Mouse (Mus musculus) brown adipose tissue, adult 24 weeks (tissue): Measurements from ENCODE around the gene Rnf8. TPM values are rescaled to one million over a fixed set of nuclear protein-coding genes. Genes with fewer than 3 reads are reported as not detected.
A peak's percentile ranks its signal among the peaks of the same experiment; 100 is the strongest.

Experiments
- H3K27ac ChIP-seq: fragments of 200-500 bp; replicated peaks from 2 replicates; pipeline ENCODE4 v1.5.1; 2012; ENCODE audit warnings: low read depth, mild to moderate bottlenecking, low read length
- H3K4me1 ChIP-seq: fragments of 200-500 bp; 2 replicates; pipeline ENCODE4 v1.6.1; 2012; ENCODE audit warnings: low read length, mixed read lengths; ENCODE audit not compliant: control insufficient read depth, insufficient read depth, insufficient read length
- H3K4me3 ChIP-seq: fragments of 200-500 bp; 2 replicates; pipeline ENCODE4 v1.5.1; 2012; ENCODE audit warnings: low read depth, mild to moderate bottlenecking, low read length, moderate library complexity; ENCODE audit not compliant: insufficient read depth
- polyA plus RNA-seq: library from polyadenylated mRNA; stranded (reverse); fragments of >200 nt; gene quantifications from 2 replicates; pipeline ENCODE4 v1.2.4, GENCODE M21; 2012; ENCODE audit not compliant: missing spikeins, insufficient read depth, insufficient read length

The Rnf8 gene
- polyA plus RNA-seq, 1 experiment: 11.7 TPM

DNA sequence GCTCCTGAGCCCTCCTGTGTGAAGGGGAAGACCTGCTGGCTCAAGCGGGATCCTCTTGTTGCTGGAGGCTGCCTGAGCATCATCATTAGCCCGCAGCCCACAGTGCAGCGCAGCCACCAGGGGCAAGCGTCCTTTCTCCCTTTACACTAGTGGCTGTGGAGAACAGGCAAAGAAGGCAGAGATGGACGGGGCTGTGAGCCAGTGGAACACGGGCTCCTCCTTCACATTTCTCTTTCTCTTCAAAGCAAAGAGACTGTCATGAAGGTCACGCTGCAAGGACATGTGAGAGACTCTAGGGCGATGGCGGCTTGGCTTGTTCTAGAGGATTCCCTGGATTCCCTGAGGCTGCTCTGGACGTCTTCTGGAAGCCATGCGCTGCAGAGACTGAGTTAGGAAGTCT is 26.4 kb downstream of the Rnf8 start:
- H3K4me1 ChIP-seq: 0 out of 2 replicates have a peak, but pooled peaks cover 3% of the 10 kb centered on the region
- no peak overlapping the region for H3K27ac ChIP-seq
- no peak overlapping the region for H3K4me3 ChIP-seq

DNA sequence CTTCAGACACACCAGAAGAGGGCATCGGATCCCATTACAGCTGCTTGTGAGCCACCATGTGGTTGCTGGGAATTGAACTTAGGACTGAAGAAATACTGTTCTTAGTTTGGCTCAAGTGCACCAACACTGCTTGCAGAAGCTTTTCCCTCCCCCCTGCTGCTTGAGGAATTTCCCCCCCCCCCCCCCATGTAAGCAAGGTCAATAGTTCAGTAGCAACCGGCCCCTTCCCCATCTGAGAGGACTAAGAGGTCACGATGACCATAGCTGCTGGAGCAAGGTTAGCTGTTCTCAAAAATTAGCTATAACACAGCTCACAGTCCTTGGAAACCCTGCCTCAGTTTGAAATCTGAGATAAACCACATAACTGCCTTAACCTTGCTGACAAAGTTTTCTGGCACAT is 27.6 kb downstream of the Rnf8 start:
- H3K4me3 ChIP-seq: no peak overlapping the region
- 0 out of 2 replicates have a peak, but pooled peaks cover 3% of the 10 kb centered on the region for H3K4me1 ChIP-seq
- H3K27ac ChIP-seq: no peak overlapping the region

DNA sequence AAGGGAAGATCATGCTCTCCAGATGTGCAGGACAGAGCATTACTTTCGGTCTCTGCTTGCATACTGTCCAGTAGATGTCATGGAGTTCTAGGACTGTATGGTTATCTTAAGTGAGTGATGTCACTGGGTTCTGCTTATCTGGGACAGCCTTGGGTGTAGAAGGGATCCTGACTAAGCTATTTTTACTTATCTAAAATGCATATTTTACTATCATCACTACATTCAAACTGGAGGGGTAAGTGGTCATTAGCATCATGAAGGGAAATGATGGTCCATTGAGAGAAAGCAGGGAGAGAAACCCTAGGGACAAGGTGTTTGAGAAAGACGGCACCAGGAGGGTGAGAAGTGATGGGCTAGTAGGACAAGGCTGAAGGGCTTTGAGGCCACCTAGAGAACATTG is 43.7 kb downstream of the Rnf8 start:
- no peaks in the 10 kb centered on the region; the same call in 1 of the 2 replicates for H3K4me1 ChIP-seq
- no peak overlapping the region for H3K4me3 ChIP-seq
- H3K27ac ChIP-seq: no peak overlapping the region

DNA sequence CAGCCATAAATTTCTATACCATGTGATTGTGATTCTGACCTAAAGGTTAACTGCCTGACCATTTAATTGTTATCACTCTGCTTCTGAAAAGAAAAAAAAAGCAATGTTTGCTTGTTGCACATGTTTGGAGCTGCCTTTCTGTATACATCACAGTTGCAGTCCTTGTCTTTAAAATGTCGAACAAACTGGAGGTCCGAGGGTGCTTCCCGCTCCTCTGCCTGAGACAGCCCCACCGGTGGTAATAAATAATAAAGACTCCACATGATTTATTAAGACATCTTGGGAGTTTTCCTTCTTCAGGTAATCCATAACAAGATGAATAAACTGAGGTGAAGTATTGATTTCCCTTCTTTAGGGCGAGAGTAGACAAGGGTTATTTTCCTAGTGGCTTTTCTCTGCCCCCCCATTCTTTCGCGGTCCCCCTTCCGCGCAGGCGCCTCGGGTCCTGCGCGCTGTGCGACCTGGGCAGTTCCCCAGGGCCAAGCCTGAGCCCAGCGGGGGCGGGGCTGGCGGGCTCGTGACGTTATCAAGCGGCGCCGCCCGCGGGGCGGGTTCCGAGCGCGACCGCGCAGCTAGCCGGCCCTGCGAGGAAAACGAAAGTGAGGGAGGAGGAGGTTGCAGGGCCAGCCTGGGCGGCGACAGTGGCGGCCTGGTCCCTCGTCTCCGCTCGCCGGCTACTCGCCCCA is 45.6 kb downstream of the Rnf8 start, which contains the start of gene Cmtr1:
Gene Cmtr1, plus strand, starts transcription at position 520 of the 686 bp plus-strand sequence.
- peak within 1 kb of the TSS; percentile 77 for H3K4me3 ChIP-seq
- peak within 1 kb of the TSS; percentile 72 for H3K27ac ChIP-seq
- H3K4me1 ChIP-seq: no peaks in the 10 kb centered on the region; the same call in 1 of the 2 replicates

DNA sequence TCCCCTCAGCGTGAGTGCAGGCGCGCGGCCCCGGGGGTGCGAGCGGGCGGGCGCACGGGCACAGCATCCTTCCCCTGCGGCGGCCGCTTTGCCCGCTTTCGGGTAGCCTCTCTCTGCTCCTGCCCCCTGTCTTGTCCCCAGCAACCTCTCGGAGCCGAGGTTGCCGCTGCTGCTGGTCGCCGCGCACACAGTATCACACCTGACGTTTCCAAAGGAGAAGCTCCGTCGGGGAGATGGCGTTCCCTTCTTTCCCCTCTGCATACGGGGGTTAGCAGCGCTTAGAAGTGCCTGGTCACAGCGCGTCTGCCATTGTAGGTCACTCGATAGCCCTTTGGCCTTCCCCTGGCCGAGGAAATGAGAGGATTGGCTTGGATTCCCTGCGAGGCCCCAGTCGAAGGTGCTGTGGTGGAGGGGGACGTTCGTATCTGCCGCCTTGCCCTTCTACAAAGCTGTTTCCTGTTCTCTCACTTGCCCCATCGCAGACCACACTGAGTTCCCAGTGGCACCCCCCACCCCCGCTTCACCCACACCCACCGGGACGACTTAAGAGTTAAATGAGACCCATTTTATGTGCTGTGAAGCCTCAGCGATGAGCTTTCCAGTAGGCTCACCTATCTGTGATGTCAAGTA is 46.3 kb downstream of the Rnf8 start:
- Histone ChIP-seq H3K4me1 (no peaks in the 10 kb centered on the region; the same call in 1 of the 2 replicates), H3K27ac (peak overlapping the region; percentile 72), H3K4me3 (peak overlapping the region; percentile 77)

DNA sequence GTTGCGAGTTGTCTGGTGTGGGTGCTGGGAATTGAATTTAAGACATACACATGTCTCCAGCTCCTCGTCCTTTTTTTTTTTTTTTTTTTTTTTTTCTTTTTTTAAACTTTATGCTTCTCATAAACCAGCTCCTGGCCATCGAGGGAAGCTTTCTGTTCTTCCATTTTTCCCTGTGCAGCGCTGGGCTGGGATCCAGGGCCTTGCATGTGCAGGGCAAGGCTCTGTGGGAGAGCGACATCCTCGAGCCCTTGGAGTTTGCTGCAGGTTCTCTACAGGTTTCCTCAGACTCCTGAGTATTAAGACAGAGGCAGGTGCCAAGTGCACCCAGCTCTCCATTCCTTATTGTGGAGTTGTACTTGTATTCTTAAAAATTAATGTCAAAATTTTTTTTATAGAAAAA is 47.6 kb downstream of the Rnf8 start:
- Histone ChIP-seq H3K4me1 (no peaks in the 10 kb centered on the region; the same call in 1 of the 2 replicates), H3K4me3 (no peak overlapping the region), H3K27ac (no peak overlapping the region)

DNA sequence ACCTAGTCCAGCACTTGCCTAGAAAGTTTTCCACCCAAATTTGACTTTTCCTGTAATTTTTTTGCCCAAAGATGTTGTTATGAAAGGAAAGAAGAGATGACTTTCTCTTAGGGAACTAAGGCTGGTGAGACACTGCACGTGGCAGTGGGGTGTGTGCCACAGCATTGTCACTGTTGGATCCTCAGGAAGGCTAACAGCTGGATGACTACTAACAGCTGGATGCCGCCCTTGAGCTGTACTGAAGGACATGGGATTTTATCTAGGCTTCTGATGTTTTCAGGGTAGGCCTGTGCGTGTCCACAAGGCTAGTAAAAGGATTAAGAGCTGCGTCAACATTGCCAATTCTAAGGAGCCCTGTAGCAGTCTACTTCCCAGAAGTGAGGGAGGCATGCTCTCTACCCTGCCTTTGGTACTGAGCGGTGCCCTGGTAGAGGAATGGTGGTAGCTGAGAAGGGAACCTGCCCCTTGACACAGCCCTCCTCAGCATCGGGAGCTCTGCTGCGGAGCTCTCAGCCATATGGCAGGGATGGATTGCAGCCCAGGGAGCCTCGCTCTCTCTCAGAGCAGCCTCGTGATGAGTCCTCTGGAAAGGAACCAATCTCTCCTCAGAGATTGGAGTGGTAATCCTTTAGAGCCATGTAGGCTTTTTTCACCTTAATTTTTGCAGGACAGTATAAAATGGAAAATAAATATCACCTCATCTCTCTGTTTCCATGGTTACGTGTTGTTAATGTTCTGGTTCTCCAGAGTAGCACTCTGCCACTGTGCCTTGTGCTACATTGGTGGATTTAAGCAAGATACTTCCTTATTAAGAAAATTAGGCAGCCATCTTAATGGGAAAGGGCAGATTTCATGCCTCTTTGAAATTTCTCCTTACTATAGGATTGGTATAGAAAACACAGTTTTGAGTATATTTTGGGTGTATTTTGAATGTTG is 53.7 kb downstream of the Rnf8 start:
- Histone ChIP-seq H3K27ac (no peak overlapping the region), H3K4me1 (peaks cover 3% of the 10 kb centered on the region; the same call in 1 of the 2 replicates), H3K4me3 (no peak overlapping the region)

DNA sequence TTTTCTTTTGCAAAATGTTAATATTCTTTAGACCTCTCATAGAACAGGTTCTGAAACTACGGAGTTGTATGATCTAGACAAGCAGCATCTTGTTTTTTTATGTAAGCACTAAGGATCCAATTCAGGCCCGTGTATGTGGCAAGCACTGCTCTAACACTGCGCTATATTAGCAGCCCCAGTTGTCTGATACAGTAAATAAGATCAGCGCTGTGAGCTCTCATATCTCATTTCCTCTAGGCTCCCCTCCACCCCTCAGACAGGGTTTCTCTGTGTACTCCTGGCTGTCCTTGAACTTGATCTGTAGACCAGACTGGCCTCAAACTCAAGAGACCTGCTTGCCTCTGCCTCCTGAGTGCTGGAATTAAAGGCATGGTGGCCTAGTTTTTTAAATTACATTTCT is 54.4 kb downstream of the Rnf8 start:
- Histone ChIP-seq H3K4me1 (peaks cover 3% of the 10 kb centered on the region; the same call in 1 of the 2 replicates), H3K27ac (no peak overlapping the region), H3K4me3 (no peak overlapping the region)

DNA sequence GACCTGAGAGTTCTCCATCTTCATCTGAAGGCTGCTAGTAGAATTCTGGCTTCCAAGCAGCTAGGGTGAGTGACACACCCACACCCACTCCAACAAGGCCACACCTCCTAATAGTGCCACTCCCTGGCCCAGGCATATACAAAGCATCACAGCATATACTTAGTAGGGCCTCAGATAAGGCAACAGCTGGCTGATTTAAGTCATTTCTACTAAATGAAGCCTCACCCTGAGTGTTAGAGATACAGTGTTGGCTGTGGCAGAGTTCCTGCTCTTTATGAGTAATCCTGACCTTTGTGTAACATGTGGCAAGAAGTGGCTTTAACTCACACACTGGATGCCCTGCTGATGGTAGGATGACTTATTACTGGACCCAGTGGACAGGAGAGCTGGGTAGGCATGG is 55.3 kb downstream of the Rnf8 start:
- no peak overlapping the region for H3K27ac ChIP-seq
- H3K4me1 ChIP-seq: peaks cover 3% of the 10 kb centered on the region; the same call in 1 of the 2 replicates
- H3K4me3 ChIP-seq: no peak overlapping the region

DNA sequence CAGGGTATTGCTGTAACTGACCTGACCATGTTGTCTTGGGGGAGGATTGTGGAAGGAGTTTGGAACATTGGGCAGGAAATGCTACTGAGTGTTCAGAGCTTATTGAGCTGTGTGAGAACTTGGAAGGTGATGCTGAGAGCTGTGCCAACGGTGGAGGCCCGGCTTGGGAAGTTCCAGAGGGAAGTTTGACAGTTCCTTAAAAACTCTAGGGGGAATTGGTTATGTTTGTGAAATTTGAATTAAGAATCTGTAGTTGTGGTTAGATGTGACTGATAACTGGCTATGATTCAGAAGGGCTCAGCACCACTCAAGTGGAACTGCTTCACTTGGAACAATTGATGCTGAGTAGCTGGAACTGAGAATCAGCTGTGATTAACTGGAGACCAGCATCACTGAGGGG is 56.4 kb downstream of the Rnf8 start:
- no peak overlapping the region for H3K4me3 ChIP-seq
- H3K4me1 ChIP-seq: peaks cover 3% of the 10 kb centered on the region; the same call in 1 of the 2 replicates
- no peak overlapping the region for H3K27ac ChIP-seq

DNA sequence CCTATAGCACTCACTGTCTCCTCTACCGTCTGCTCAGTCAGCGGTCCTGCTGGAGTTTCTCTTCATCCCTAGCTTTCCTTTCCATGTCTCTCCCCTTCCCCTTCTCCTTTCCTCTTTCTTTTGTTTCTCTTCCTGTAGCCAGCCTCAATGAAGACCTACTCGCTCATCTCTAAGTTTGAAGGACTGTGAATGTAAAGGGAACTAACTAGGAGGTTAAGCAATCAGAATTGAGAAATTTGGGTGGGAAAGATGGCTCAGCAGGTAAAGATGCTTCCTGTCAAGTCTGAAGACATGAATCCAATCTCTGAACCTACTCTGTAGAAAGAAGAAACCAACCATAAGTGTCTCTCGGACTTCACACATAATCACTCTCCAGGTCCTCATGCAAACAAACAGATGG is 58.7 kb downstream of the Rnf8 start:
- H3K4me3 ChIP-seq: no peak overlapping the region
- peaks cover 3% of the 10 kb centered on the region; the same call in 1 of the 2 replicates for H3K4me1 ChIP-seq
- no peak overlapping the region for H3K27ac ChIP-seq

DNA sequence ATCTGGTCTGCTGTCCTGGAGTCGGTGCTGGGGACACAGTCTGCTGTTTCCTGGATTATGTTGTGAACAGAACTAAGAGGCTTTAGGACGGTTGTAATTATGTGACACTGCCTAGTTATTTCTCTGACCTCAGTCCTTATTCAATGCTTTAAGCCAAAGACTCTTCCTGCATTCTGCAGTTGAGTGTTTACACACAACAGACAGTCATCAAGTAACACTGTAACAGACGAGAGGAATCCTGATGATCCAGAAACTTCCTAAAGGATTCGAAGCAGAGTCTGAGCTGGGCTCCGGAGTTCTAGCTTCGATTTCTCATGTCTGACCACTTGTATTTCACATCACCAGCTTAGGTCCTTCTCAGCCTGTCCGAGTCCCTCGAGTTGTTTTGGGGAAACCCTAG is 63.9 kb downstream of the Rnf8 start:
- H3K4me3 ChIP-seq: no peak overlapping the region
- H3K27ac ChIP-seq: no peak overlapping the region
- H3K4me1 ChIP-seq: no peaks in the 10 kb centered on the region

DNA sequence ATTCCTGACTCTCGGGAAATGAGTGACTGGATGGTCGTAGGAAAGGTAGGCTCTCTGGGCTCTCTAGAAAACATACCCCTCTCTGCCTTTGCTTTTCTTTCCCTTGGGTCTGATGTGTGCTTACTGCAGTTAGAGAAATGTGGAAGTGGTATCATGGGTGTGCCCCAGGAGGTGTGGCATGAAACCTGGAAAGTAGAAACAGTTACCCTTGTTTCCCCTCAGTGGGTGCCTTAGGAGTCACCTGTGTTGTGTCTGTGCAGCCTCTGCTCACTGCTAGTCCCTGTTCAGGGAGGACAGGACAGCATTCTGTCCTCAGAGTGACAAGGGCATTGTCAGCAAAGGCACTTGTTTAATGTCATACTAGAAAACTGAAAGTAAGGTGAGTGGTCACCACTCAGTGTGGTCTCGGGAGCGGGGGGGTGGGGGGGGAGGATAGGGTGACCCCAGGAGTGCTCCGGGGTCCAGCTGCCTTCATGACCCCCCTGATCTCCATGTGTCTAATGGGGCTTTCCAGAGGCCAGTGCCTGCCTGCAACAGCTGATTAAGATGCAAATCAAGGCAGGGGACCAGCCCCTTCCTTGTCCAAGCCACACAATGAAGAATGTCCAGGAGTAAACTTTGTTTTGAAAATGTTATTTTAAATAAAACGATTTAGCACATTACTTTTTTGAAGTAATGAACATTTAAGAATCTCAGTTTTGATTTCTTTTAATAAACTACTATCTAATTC is 64.6 kb downstream of the Rnf8 start:
- H3K4me3 ChIP-seq: no peak overlapping the region
- no peak overlapping the region for H3K27ac ChIP-seq
- H3K4me1 ChIP-seq: no peaks in the 10 kb centered on the region

DNA sequence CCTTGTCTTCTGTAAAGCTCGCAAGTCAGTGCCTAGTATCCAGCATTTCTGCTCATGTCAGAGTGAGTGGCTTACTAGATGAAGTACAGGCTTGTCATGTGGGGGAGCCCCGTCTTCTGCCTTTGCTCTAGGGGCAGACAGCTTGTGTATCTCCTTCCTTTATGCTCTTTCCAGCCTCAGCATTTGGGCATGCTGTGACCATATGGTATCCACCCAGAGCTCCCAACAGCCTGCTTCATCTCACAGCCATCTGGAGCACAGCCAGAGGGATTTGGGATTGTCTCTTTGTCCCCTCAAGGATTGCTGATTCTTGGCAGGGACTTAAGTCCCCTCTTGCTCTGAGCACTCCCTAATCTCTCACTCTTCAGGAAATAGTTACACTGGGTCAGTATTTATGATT is 65.6 kb downstream of the Rnf8 start:
- no peak overlapping the region for H3K4me3 ChIP-seq
- no peak overlapping the region for H3K27ac ChIP-seq
- no peaks in the 10 kb centered on the region for H3K4me1 ChIP-seq
